Mouse (Mus musculus) layer of hippocampus, postnatal 14 days (tissue): ENCODE data around the gene Htr1f. TPM values are rescaled to one million over a fixed set of nuclear protein-coding genes. Genes with fewer than 3 reads are reported as not detected.

Source experiments
- DNase-seq, 2 experiments: peaks; one replicate each; pipeline ENCODE4 v3.0.0; 2021 to 2022; ENCODE audit warnings: low spot score in 2 of 2, mixed read lengths in 1 of 2
- microRNA-seq, 2 experiments: library from miRNA; unstranded; fragments of <30 nt; microRNA quantifications; one replicate each; pipeline ENCODE4 v1.2.0; 2021
- total RNA-seq, 2 experiments: library from RNA; stranded (reverse); gene quantifications; 2 replicates each; pipeline ENCODE4 v1.2.3; 2021

Htr1f gene
- total RNA-seq, 2 experiments from 2014 or later, result 3.5 TPM

GRCm38 (mm10) chr16:64875384-64875783 is 230.3 kb downstream of the Htr1f start:
- DNase-seq, result no peak

Small RNA genes within 50 kb of the gene (microRNA-seq; reads per million reads assigned to microRNA genes)
- gene Gm23374, result 0 reads per million in 2 experiments
